Mouse (Mus musculus) lung, postnatal 25 days (tissue): ENCODE results near the gene Epb41l4b.
A peak's percentile ranks its signal among the peaks of the same experiment; 100 is the strongest.

Experiments used
- DNase-seq: peaks from one replicate; pipeline ENCODE4 v3.0.0; 2022; ENCODE audit warnings: low spot score

The Epb41l4b gene

DNA sequence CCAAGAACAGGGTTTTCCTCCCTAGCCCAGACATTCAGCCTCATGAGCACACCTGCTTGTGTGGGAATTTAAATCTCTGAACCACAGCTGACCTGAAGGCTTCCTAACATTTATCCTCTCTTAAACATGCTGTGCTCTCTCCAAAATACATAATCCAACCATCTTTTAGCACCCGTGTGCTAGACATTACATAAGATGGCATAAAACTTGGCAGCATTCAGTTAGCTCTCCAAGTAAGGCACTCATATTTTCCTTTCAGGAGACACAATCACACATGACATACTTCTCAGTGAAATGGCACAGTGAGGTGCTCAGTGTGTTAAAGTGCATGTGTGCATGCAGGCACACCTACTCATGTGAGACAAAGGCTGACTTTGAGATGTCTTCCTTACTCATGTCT is 200.7 kb downstream of the Epb41l4b start:
- peak; percentile 59 for DNase-seq
